Mouse (Mus musculus) fibroblast of lung, adult 2 months (primary cell): ENCODE measurements at regions not wholly inside any gene's neighbourhood (a gene's known extent, or its start where the extent isn't known, plus 50 kb on each side); places are given as distances from the start of the nearest gene placed in this dataset.
"Not testable (repeated sequence)": the region's sequence is repeated elsewhere in the genome, so short reads cannot be mapped to it uniquely, and the experiment has no call there.

ENCODE experiments used
- DNase-seq: peaks from one replicate; pipeline ENCODE4 v3.0.0-alpha.2; 2011; ENCODE audit warnings: low read depth

DNA sequence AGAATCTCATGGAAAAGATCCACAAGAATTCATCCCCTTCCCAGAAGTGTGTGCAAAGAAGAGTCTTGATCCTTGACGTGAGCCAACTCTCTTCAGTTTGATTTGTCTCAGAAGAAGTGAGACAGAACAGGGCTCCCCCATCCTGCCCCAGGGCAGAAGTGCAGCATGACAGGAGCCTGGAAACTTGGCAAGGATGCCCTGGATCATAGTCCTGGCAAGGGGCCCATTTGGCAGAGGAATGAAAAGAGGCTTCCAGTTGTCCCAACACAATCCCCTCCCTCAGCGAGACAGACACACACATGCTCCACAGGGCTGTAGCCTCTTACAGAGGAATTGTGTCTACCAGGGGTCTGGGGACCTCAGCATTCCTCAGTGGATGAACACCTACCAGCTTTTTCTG, 102.7 kb downstream of the Ptpn20 start:
- DNase-seq: no peak

DNA sequence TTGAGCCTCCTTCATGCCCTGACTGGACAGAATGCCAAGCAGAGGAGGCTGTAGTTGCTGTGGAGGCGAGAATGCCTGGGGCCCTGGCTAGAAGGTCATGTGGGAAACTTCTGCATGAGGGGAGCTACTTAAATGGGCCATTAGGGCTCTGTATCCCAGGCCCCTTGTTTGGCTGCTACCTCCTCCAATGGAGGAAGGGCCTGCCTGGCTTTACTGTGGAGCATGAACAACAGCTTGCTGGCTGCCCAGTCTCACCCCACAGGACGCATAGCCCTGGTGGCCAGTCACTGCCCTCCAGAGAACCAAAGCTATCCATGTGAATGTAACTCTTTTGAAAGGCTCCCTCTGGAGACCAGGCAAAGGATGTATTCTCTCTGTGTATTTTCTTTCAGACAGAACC, 105.2 kb downstream of the Ptpn20 start:
- no peak for DNase-seq

DNA sequence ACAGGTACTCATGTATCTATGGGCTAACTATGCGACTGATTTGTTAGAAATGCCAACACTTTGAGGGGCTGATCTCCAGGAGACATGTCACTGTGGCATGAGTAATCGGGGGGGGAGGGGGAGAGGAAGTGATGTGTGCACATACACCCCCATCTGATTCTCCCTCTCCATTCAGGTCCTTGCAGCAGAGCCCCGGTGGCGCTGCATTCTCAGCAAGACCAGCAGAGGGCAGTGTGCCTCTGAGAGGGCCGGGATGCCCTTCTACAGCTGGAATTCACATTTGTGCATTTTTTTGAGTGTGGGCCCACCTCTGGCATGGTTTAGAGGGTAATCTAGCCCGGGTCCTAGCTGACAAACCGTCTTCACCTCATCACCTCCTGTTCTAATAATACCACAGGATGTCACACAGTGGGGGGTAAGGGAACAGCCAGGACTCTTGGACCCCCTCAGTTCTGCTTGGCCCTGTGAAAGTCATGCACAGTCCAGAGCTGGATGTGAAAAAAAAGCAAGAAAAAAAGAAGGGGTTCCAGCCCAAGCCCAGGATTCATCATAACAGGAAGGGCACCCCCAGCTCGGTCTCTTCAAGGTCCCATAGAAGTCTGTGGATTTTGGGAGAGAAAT, 106.5 kb downstream of the Ptpn20 start:
- DNase-seq: no peak

DNA sequence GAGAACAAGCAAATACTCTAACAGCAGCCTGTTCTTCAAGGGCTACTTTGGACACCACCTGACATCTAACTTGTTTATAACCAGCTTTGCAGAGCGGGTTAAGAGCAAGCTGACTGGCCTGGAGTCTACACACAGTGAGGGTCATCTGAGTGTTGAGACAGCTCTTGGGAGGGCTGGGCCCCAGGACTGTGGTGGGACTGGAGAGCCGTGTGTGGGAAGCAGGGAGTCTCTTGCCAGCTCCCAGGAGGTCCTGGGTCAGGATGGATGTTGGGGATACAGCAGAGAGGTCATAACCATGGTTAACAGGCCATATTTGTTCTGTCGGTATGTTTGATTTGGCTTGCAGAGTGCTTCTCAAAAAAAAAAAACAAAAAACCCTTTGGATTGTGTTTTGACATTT, 107.8 kb downstream of the Ptpn20 start:
- DNase-seq: peak; percentile 74

DNA sequence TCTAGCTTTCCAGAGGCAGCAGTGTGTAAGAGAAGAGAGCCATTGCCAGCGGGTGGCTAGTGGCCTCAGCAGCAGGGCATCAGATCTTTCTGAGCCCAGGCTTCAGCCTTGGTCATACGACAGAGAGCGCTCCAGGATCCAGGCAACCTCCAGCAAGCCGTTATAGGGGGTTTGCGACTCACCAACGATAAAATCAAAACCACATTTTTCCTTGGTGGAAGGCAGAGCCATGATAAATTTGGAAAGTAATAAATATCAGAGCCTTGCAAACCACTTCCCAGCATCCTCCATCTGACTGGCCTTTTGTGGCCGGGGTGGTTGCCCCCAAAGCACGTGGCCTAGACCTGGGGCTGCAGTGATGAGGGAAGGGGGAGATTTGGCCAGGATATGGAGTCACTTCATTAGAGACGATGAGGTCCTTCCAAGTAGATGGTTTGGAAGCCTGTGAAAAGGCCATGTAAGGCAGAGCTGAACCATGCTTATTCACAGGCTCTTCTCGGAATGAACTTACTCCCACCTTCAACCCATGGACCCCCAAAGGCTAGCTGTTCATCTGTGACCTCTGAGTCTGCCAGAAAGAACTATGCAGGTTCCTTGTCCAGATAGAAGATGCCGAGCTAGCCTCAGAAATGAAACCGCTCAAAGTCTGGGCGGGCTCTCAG, 110.9 kb downstream of the Ptpn20 start:
- peak; percentile 38 for DNase-seq

DNA sequence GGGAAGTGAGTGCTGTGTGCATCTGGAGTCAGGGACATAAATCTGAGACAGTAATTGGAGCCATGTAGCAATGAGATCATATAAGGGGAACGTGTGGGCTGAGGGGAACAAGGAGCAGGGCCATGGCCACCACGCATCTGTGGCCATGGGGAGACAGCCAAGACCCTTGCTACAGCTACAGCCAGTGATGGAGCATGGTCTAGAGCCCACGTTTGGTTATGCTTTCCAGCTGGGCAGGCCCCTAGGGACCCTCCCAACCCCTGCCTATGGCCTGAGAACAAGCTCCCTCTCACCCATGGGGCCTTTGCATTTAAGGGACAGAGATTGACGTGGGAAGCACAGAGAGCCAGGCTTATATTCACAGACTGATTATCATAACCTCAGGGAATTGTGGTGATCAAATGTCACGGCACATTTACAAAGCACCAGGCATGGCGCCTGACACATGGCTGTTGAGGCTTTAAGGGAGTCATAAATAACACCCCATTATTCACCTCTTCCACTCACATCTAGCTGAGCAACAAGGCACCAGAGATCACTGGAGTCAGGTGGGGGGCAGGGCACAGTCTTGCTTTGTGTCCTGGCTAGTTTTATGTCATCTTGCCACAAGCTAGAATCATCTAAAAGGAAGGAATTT, 118.8 kb downstream of the Ptpn20 start:
- DNase-seq: no peak

DNA sequence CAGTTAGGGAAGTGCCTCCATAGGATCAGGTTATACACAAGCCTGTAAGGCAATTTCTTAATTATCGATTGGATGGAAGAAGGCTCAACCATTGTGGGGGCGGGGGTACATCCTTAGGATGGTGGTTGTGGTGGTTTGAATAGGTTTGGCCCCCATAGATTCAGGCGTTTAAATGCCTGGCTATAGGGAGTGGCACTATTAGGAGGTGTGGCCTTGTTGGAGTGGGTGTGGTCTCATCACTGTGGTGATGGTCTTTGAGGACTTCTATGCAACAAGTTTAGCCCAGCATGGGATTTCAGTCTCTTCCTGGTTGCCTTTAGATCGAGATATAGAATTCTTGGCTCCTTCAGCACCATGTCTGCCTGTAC, 119.3 kb downstream of the Ptpn20 start:
- no peak for DNase-seq

DNA sequence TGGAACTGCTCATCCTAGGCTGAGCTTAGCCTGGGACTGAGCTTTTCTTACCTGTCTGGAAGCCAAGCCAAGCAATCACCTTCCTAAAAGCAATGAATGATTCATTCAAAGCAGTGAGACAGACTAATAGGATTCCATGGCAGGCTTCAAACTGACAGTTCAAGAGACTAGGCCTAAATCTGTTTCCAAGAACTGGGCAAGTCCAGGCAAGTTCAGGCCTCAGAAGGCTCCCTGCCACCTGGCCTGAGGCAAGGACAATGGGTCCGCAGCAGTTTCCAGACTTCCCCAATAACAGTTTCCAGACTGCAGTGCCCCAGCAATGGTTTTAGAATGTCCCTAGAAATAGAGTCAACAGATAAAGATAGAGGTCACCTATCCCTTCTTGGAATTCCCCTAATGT, 123.5 kb downstream of the Ptpn20 start:
- DNase-seq: no peak

DNA sequence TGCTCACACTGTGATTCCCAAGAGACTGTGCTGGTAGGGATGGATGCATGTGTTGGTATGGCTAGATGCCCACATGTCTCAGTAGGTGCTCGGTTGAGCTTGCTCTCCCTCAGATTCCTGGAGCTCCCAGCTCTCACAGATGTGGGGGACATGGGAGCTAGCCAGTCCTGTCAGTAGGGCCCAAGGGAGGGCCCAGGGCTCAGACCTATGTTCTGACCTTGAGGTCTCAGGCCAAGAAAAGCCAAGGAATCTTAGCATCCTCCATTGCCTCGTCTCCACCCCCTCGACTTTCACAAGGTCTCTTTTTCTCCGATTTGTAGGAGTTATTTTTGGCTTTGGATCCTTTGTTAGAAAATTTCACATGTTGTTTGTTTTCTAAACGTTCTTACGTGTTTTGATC, 130.6 kb downstream of the Ptpn20 start:
- no peak for DNase-seq

DNA sequence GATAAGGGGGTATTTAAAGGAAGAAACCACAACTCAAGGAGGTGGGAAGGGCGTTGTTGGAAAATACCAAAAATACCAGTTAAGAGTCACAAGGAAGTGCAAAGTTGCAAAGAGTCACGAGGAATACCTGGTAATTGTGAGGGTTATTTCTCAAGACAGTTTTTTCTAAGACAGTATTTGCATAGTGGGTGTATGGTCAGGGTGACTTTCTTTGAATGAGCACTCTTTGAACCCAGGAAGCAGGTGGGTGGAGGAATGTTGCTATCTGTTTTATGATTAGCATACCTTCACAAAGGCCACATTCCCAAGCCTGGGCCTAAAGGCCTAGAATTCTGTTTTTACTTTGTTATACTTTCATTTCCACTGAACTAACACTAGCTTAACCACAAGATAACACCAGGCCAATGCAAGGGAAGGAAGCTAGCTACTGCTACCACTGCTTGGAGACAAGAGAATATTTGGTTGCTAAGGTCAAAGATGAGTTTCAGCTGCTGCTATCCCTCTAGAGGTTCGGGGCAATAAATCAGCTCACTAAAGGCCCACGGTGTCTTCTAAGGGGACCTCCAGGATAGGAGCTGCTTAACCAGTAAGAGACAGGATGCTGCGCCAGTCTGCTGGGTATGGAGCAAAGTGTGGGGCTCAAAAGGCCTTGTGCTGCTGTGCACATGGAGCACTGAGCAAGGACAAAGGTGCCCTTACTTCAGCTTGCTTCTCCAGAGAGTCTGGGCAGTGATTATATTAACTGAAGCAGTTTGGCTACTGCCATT, 133.6 kb downstream of the Ptpn20 start:
- DNase-seq: not testable (repeated sequence)

DNA sequence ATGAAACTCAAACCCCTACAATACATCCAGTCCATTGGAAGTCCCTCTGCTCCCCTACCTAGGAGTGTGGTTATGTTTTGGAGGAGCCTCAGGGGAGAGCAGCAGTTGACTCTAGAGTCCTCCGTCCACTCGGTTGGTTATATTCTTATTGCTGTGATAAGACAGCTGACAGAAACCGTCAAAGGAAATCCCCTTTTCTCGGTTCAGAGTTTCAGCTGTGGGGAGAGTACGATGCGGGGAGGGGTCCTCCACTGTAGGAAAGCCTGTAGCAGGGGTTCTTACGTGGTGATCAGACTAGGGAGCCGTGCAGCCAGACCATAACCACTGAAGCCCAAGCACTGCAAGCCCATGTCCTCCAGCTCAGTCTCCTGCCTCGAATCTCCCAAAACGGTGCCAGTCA, 137.5 kb downstream of the Ptpn20 start:
- DNase-seq: no peak

DNA sequence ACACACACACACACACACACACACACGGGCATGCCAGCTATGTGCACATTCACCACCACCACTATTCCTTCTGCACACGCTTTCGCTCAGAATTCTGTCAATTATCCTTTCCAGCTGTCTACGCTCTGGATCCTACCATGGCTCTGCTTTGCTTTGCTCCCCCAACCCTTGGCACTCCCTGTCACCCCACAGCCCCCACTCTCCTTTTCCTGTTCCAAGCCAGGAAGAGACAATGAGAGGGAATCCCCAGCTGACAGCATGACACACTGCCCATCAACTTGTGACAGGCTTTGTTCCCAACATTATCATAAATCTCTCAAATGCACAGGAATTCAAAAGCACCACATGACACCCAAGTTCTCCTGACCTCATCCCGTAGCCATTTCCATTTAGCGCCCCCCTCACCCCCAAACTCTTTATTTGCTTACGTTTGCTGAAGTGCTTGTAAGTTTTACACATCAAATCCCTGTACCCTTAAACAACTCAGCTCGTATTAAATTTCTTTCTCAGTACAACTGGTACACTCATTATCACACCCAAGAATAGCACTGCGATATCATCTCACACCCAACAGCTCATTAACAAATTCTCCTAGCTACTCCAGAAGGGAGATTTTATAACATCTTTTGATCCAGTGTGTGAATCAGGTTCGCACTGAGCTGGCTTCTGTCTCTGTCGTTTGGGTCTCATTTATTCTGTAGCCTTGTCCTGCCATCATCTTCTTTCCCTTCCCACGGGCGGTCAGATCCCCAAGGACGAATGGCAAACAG, 140.3 kb downstream of the Ptpn20 start:
- no peak for DNase-seq

DNA sequence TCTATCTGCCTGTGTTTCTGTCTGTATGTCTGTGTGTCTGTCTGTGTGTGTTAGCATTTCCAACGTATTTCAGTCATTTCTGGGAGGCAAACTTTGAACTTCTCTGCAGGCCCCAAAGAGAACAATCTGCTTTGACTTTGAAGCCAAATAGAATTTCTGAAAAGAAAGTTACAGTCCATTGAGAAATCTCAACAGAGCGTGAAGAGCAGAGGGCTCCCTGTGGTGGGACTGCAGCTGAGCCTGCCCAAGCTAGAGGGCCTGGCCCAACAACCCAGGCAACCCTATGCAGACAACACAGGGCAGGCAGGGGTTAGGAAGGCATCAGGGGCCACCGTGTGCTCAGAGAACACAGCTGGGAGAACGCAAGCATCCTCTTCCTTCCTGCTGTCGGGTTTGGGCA, 143.7 kb downstream of the Ptpn20 start:
- no peak for DNase-seq

DNA sequence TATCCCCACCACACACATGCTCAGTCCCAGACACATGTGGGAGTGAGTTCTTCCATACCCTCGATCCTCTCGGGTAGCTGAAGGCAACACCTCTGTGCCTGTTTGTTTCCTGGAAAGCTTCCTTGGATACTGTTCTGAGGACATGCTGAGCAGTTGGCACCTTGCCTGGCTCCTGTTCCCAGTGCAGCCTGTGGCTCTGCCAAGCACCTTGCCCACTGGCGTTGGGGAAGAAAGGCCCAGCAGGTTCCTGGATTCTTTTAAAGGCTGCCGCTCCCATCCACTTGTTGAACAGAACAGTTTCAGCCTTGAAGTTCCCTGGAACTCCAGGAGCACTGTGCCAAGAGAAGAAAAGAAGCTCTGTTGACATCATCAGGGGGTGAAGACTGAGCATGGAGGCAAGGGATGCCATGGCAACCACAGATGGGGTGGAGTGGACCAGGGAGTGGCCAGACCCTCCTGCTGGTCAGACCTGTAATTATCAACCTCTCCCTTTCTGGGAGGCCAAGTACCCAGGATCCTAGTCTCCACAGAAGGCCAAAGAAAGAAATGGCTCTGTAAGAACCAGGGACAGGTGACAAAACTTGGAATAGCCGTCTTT, 145.5 kb downstream of the Ptpn20 start:
- no peak for DNase-seq

DNA sequence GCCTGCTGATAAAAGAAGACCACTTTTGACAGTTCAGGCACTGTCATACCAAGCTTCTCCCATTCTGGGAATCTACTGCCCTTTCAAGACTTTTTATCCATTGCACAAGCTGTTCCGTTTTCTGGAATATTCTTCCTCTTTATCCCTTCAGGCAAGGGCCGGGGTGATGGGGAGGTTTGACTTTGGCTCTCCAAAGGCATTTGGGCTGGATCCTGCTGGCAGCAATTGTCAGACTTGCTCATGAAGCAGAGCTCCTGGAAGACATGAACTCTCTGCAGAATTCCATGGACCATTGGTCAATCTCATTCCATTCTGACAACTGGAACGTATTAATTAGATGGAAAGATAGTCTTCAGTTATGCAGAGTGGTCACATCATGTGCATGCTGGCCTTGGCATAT, 146.6 kb downstream of the Ptpn20 start:
- DNase-seq: no peak

DNA sequence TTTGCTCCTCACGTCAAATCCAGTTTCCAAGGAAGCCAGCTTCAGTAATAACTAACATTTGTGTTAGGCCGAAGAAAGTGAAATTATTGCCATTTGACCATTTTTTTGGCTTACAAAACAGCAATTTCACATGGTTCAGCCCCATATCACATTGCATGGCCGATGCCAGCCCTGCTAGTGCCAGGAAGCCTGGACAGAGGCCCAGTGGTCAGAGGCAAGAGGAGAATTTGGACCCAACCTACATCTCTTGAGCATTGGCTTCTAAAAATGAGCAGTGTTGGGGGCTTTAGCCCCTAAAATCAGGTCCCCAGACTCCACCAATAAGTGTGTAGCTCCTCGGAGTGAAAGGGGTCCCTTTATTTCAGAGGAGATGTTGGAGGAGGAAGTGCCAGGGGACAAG, 157.2 kb downstream of the Ptpn20 start:
- DNase-seq: no peak

DNA sequence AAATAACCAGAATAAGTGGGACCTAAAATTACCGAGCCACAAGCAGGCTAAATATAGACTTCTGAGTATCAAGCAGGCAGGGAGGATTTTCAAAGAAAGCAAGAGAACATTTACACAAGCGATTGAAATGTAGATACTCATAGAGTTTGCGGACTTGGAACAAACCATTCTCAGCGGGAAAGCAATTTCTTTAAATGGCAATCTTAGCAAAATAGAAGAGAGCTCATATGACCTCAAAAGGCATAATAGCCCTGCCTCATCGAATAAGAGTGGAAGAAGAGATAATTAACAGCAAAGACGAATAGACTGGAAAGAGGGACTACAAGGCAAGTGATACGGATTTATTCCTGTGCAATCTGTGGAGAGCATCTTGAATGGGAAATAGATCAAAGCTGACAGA, 163.7 kb upstream of the Gdf10 start:
- DNase-seq: no peak

DNA sequence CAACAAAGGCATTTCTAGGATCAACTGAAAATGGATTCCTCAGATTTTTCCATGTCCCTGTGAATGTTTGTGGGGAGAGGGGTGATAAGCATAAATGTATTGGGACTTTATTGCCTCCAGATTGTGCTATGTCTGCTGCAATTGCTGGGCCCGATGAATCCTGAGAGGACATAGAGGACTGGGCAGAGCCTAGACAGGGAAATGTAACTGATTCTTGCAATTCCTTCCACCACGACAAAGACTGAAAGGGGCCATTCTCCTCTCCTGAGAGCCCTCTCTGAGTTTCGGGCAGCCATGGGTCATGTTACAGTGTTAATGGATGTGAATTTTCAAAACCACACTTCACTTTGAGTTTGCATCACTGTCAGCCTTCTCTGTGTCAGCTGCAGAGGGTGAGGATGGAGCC, 159.7 kb upstream of the Gdf10 start:
- peak; percentile 51 for DNase-seq

DNA sequence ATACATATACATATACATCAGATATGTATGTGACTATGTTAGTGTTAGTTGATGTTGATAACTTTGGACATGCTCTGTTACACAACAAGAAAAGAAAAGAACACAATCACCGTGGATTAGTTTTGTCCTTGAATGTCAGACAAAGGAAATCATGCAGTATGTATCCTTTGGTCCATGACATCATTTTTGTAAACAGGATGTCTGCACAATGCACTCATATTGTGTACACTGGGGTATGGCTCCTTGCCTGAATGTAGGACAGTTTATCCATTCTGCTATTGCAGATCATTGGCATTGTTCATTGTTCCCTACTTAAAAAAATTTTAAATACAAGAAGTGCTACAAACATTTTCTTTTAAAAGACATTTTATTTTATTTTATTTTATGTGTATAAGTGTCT, 157.6 kb upstream of the Gdf10 start:
- no peak for DNase-seq

DNA sequence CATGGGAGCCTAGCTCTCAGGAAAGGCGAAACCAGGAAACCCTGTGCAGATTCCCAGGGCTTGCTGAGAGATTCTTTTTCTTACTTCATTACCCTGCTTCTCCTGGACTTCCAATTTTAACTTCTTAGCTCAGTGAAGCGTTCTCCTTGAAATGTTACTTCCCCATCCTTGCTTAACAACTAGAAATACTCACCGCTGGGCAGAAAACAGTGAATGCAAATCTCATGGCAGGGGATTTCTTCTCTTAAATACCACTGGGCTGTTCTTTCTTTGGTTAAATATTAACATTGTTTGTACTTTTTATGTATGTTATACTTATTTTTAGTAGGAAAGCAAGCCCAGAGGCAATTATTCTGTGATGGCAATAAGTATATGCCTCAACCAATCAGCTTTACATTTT, 151.0 kb upstream of the Gdf10 start:
- no peak for DNase-seq

DNA sequence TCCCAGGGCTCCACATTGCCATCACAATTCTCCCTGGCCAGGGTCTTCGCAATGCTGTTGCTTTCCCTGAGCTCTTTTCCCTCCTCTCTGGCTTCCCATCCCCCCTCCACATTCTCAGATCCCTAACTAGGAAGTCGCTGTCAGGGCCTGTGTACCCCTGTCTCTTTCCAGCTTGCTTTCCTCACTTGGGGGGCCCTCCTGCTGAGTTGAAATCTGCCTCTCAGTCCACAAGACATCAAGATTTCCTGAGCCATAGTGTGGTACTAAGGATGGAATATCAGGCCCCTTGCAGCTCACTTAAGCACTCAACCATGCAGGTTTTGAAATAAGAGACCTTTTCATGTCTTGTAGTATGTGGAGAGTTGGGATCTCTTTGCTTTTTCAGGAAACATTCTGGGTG, 133.8 kb upstream of the Gdf10 start:
- DNase-seq: no peak

DNA sequence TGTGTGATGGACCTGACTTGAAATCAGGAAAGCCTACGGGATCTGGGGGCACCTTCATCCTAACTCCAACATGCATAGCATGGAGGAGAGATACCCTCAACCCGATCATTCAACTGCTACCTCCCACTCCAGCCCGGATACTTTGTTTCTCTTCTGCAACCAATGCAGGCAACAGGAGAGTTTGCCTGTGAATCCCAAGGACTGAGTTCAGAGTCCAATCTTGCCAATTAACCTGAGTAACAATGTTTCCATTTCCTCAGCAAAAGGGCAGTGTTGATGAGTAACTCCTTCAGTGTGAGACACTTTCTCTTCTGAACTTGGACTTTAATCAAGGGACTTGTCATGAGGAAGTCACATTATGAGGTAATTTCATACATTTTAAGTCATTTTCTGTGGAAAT, 129.1 kb upstream of the Gdf10 start:
- DNase-seq: no peak
